Mouse (Mus musculus) neural tube, embryonic 10.5 days (tissue): ENCODE data around the gene Gm20696.

Experiments used
- DNase-seq: peaks from one replicate; pipeline ENCODE4 v3.0.0-alpha.2; 2017; ENCODE audit warnings: low spot score; ENCODE audit errors: extremely low spot score

Gm20696 gene

DNA sequence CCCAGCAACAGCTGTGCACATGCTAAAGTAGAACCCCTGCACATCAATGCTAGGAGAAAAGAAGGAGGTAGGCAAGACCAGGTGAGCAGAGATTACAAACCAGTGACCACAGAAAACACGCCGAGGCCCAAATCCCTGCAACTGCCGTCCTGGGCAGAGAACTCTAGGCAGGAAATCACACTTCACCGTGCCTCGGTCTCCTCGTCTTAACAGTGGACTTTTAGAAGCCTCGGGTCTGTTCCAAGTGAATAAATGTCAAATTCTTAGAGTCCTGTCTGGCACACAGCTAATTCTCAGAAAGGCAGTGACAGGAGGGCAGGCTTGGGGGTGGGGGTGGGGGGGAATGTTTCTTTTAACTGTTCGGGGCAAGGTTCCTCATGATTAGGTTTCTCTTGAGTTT lies 364.7 kb downstream of the Gm20696 start:
- DNase-seq, result no peak

DNA sequence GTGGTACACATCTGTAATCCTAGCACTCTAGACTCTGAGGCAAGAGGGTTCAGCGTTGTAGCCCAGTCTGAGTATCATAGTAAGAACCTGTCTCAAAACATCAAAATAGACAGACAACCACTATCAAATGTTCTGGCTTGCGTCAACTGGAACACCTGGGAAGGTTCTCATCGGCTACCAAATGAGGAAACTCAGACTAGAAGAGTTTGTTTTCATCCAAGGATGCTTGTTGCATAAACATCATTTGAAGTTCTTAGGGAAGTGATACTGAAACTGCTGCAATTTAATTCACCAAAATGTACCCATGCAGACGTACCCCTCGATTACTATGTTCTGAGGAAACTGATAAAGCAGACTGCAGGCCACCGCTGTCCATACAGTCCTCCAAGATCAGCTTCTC lies 366.4 kb downstream of the Gm20696 start:
- no peak for DNase-seq

DNA sequence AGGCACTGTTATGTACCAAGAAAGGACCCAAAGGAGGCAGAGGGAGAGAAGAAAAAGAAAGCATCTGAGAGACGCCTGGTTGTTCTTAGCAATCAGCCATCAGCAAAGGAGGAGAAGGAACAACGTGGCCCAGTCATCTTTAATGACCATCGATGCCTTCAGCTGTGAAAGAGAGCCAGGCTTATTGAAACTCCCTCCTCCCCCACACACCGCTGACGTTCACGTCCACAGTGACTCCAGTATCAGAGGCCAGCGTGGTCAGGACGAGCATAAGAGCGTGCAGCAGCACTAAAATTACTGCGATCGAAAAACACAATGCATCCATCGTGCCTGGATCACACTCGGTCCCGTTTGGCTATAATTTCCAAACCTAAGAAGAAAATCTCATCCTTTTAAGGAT lies 367.4 kb downstream of the Gm20696 start:
- DNase-seq, result no peak

DNA sequence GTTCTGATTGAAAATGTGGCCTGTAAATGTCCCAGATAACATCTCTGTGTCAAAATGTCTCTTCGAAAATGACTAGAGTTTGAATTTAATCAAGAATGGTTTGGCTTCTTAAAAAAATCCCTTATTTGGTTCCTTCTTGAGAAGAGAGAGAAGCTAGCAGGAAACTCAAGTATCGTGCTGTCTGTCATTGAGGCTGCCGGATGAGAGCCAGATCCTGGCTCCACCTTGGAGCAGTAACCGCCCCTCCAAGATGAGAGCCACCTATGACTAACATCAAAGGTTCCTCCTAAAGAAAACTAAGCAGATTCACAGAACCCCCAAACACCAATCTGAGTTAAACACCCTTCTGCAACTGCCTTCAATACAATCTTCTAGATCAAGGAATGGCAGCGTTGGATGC lies 369.1 kb downstream of the Gm20696 start:
- no peak for DNase-seq

DNA sequence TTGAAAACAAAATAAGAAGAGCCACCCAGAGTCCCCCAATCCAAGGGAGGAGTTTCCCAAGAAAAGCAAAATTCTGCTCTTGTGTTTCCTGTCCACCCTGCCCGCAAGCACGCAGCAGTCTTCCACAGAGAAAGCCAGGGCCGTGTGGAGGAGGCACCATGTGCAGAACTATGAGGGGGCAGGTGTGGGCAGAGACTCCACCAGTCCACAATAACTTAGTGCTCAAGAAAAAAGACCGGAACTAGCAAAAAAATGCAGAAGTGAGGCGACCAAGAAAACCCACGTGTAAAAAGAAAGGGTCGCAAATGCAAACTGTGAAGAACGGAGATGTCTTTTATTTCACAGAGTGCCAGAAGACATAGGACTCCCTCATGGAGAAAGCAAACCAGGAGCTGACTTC lies 371.1 kb downstream of the Gm20696 start:
- no peak for DNase-seq

DNA sequence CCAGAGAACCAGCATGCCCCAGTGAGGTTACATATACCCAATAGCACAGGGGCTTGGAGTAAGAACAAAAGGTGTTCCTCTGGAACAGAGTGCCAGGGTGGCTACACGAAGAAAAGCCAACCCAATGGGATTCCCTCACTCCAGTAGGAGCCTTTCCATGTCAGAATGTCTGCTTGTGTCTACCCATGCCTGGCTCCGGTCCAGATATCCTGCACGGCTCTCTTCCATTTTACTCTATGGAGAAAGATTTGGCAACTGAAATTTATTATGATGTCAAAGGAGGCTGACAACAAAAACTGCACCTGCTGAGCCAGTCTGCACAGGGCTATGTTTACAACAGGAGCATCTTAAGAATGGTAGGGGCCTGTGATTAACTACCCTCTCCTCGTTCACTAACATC lies 377.4 kb downstream of the Gm20696 start:
- no peak for DNase-seq

DNA sequence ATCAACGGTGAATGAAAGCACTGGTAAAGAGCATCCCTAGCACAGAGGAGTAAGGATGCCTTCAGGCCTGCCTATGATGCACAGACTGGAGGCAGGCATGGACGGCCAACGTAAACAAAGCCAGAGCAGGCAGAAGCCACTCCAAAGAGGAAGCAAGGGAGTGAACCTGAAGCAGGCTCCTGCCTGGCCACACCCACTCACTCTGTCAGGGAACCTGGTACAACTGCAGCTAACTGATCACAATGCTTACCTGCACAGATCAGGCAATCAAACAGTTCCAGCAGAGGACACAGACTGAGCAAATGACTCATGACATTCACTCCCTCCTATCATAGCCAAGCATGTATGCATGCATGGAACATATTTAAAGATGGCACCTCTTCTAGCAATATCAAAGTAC lies 381.6 kb downstream of the Gm20696 start:
- DNase-seq, result no peak

DNA sequence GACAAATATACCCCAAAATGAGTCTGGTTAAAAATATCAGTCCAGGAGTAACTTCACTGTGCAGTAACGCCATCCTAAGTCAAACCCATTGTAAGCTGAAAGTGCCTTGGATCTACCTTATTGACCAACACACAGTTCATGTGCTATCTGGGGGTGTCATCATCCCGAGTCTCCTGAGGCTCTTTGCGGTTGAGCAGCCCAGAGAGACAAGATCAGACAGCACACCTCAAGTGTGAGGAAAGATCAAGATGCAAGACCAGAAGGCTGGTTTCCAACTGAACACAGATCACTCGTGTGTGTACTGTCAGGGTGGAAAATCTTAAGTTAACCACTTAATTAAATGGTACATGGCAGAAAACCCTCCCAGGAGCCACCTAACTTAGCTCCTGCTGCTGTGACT lies 382.6 kb downstream of the Gm20696 start:
- no peak for DNase-seq

DNA sequence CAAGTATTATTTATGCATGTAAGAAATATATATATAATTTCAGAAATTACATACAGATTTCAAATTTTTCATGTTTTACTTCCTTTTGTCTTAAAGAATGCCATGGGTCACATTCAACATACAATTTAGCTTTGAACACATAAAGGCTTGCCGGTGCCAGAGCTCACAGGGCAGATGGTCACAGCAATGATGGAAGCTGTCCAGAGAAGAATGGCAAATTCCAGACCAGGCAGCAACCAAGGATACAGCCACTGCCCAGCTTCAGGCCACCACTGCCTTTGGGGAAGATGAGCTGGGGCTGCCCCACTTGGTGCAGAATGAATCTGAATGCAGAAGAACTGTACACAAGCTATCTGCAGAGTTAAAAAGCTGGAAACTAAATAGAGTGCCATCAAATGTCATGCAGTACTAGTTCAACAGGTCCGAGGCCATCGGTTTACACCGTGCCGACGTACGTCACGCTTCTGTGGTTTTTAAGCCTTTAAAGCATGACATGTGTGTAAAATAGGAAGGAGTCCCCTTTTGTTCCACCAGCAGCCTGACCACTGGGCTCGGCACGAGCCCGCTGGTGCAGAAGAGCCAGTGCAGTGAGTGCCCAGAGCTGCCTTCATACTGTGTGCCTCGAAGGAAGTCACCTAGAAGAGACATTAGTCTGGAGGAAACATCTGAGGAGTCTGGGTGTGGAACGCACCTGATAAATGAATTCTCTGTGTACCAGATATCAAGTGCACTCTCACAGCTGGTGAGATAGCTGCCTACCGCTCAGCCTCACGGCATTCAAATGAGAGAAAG lies 383.5 kb downstream of the Gm20696 start:
- no peak for DNase-seq

DNA sequence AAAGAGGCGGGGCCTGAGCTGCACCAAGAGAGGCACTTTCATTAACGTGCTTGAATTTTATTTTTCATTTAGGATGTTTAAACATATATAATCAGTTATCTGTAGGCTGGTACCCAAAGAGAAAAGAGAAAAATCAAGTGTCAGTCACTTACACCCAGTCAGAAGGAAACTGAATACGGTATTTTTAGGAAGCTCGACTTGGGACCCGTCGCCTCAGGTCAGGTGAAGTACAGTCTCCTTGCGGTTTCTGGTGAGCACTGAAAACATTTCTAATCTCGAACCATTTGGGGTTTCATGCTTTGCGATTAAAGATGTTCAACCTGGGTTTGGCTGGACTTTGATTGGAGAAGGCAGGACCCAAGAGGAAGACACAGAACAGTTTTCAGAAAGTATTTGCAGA lies 385.2 kb downstream of the Gm20696 start:
- no peak for DNase-seq

DNA sequence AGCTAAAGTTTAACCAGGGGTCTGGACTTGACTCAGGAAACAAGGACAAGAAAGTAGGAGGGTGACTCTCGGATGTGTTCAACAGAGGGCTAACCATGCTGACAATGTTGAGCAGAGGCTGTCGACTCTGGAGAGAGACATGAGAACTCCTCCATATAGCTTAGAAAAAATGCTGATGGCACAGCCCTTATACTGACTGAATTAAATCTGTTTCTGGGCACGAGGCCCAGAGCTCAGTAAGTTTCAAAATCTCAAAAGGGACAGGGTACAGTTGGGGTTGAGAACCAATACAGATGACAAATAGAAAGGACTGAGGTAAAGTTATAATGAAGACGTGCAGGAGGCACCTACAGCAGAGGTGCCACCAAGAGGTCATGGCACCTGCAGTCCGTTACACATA lies 386.0 kb downstream of the Gm20696 start:
- no peak for DNase-seq

DNA sequence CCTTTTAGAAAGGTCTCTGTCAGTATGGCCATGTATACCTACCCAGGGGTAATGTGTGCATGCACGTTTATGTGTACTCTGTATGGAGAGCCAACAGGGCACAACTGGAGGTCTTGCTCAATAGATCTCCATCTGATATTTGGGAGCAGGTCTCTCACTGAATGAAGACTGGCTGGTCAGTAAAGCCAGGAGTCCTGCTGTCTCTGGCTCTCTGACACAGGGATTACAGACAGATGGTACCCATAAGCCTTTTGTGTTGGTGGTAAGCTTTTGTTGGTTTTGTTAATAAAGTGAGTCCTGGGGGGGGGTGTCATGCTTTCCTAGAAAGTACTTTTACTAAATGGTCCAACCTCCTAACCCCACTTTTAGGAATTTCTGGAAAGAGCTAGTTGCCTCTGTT lies 389.3 kb downstream of the Gm20696 start:
- DNase-seq, result no peak

DNA sequence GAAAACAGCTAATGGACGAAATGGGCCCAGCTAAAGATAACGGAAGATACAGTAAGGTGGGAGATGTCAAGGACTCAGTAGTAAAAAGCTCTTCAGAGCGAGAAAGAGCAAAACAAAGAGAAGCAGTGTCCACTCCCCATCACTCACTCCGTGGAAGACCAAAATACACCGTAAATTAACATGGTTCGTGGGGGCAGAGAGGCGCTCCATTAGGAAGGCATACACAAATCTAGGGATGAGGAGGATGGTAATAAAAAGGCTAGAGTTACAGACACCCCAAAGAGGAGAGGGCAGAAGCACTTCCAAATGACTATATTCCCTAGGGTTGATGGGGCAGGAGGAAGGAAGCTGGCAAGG lies 390.3 kb downstream of the Gm20696 start:
- DNase-seq, result no peak

DNA sequence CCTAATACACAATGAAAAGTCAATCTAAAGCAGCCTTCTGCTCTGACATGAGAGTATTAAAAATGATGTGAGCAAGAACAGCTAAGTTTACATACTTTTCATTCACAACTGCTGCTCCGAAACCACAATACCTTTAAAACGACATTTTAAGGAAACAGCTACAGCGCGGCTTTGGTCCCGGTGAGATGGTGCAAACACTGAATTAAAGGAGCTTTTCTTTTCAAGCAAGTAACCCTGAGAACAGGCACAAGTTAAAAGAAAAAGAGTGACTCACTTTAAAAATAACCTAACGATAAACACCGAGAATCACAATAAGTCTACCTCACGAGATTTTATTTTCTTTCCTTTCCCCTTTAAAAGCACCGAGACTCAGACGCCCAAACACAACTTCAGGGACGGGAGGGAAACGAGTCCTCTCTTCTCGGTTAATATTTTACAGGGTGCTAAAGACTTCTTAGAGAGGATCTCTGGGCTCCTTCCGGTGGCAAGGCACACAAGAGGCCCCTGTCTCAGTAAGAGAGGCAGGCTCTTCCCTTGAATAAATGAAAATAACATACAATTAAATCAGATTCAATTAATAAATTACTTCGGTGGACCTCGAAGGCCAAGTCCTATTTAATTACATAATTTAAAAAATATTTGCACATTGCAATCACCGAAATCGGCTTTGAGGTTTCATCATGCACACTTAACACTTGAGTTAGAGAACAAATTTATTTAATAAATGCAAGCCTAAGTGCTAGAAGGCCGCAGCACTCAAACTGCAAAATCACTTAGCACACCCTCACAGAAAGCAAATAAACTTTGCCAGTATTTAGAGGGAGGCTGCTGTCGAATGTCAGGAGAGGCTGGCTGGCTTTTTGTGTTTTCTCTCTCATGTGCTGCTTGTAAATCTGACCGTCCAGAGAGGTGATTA lies 391.0 kb downstream of the Gm20696 start:
- no peak for DNase-seq

DNA sequence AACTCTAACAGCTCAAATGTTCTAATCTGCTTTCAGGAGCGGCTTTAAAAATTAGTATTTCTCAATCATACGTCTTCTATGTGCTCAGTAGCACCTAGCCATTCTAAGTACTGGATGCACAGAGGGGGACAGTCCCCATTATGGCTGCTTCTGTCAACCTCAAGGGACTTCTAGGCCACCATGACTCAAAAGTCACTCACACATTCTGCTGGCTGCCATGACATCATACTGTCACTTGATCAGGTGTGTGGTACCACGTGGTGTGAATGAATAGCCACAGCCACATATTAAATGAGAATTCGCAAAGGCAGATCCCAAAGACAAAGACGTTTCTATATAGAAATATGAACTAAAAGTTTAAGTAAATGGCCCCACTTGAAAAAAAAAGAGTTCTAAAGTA lies 391.9 kb downstream of the Gm20696 start:
- DNase-seq, result no peak

DNA sequence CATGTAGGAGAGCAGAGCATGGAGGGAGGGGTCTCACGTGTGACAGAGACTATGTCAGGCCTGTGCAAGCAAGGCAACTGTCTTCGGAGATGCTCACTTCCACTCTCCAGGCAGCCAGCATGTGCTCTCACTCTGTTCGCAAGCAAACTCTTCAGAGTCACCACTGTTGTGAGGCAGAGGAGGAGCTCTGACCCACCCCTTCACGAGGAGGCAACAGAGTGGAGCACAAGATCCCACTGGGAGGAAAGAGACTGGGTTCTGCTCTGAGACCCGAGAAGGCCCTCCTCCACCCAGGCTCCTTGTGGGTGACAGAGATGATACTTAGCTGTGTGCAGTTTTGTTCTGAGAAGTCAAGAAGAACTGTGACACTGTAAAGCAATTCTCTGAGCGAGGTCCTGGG lies 392.4 kb downstream of the Gm20696 start:
- DNase-seq, result no peak

DNA sequence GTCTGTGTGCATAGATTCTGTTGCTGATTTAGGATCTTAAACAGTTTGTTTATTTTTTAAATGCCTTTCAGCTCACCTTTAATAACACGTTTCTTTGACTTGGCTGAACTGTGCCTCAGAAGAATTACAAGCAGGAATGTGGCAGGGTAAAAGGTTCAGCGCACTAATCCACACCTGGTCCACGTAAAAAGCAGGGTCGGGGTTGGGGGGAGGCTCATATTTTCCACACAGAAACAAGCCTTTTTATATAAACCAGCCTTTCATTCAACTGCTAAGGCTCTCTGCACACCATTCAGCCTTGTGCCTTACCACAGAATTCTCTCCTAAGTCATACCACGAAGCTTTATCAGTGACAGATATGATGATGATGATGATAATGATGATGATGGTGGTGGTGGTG lies 393.4 kb downstream of the Gm20696 start:
- DNase-seq, result no peak

DNA sequence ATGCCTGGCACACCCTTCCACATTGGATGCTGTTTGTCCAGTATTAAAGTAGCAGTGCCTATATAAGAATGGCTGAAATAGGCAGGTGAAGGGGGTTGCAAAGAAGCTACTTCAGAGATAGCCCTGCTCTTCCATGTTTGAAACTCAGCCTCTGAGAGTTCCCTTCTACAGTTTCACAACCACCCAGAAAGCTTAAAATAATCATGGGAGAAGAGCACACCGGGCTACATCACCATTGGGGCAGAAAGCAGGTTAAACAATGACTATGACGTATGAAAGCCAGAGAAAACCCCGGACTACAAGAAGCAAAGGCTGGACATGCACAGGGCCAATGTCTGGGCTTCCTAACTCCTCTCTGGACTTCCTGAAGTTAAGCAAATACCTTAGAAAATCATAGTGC lies 394.4 kb downstream of the Gm20696 start:
- no peak for DNase-seq

DNA sequence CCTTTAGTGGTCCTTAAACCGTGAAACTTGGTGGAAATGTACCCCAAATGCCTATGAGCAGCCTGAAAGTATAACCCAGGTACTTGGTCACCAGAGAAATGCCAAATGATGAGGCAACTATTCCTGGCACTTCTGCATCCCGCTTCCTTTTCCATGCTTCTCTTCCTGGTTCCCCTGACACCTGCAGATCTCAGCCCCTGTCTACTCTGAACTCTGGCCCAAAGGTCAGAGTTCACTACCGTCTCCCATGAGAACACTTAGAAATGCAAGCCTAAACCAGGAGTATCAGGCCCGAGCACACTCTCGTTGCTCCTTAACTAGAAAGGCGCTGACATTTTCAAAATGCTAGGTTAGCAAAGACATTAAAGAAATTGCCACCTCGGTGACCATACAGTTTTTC lies 394.9 kb downstream of the Gm20696 start:
- no peak for DNase-seq

DNA sequence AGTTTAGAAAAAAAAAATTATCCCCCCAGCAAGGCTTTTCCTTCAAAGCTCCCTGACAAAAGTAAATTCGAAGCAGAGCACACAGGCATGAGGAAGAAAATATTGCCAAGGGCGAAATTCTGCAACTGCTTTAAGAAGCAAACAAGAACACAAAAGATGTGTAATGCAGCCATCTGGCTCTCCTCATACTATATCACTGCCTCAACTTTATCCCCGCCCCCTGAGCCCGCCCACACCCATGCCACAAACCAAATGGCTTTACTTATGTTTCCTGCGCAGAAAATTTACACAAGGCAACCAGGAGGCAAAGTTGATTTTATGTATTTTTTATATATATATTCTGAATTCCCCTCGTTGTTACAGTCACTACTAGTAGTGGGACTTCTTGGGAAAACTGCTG lies 396.7 kb downstream of the Gm20696 start:
- no peak for DNase-seq

DNA sequence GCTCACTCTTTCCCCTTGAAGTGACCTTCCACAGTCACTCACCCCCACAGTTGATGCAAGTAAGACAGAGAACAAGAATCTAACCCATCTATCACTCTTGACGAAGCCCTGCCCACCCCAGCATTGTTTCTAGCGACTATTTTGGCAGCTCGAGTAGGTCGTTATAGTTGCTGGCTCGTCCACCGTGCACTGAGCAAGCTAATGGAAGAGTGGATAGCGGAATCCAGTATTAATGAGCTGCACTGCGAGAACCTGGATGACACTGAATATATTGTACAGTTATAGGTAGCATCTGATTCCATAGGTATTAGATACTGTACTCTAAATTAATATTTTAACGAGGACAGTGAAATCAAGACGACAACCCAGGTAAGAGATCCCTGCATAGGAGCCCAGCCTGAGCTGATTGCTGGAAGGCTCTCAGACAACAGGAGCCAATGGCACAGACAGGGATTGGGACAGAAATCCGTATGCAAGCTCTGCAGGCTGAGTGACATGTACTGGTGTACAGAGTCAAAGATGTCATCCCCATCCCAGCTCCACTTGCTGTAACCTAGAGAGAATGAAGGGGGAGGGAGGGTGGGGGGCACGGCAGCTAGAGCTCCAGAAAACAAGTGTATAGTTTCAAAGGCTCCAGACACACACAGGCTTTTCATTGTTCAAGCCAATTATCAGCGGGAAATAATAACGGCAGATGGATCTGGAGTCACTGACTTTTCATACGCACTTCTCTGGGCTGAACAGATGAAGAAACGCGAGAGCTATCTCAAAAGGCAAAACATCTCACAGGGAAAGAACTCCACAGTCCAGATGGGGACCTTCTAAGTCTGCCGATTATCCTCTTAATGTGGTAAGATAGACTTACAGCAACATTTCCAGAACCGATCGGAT lies 398.2 kb downstream of the Gm20696 start:
- no peak for DNase-seq
